Mouse (Mus musculus): ENCODE data around the gene Slc7a8.

DNA sequence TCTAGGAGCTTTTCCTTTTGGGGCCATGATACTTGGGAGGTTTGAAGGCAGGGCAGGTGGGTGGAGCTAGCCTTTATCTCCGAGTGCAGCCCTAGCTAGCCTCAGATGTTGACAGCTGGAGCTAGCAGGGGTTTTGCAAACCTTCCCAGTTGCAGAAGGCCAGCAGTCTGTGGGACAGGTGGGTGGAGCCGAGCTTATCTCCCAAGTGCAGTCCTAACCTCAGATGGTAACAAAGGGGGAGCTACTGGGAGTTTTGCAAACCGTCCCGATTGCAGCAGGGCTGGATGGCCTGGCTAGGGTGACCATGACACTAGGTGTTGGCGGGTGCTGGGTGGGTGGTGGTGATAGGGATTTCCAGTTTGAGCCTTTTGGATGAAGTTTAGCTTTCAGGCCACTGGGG is 75.9 kb downstream of the Slc7a8 start:
- TF ChIP-seq CTCF (conservative IDR thresholded peaks at IDR 0.05; ENCODE audit: low read length) (no peak), NANOG (IDR thresholded peaks at IDR 0.05; ENCODE audit: borderline replicate concordance, low read length) (no peak)

All from E14TG2a.4 (cell line).